Mouse (Mus musculus): Measurements from ENCODE around the gene Corin. TPM values are rescaled to one million over a fixed set of nuclear protein-coding genes. Genes with fewer than 3 reads are reported as not detected.

Gene Corin
- polyA plus RNA-seq (2015; fragmentation: Nextera tagmentation; extraction: Ambion mirVana): 0.06 and 0.09 TPM in 2 replicates

DNA sequence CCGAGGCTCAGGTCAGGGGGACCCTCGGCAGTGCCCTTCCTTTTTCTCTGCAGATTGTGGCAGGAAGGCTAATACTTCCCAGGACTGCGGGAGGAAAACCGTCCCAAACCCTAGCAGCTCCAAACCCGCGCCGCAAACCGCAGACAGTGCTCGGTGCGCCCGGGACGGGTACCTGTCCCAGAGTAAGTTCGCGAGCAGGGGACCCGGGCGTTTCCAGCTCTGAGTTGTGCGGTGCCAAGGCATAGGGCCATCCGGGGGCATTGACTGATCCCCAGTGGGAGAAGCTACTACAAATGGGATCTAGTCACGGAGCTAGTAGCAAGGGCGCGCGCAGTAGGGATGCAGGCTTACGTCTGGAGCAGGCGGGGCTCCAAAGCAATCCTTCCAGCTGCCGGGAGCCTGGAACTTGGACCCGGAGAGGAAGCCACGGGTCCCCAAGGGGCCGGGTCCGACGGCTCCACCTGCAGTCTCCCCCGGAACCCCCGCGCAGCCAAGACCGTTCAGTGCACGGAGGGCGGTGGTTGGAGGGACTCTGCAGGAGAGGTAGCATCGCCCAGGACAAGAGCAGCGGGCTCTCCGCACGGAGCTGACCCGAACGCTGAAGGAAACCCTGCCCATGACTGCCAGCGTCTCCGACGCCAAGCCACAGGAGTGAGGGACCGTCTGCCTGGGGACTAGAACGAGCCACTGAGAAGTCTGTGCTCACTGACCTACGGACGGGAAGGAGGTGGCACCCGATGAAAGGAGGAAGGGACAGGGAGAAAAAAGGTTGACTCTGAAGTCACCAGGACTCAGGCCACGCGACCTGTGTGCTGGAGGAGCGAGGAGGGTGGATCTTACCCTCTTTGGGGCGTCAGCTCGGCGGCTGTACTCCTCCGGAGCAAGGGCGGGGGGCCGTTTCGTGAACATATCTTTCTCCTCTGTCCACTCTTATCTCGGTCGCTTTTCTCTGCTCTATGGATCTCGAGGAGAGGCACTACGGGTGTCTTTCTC lies at the start of gene Corin:
TSS of gene Corin (minus strand) at position 943 of the 993 bp plus-strand sequence.
- Histone ChIP-seq H3K4me3 (peak within 1 kb of the TSS; percentile 36), H3K4me2 (peak within 1 kb of the TSS; percentile 65), H3K27me3 (peaks cover 42% of the 10 kb centered on the region), H3K4me1 (peaks cover 13% of the 10 kb centered on the region), H3K9me3 (replicated peaks) (no peaks in the 10 kb centered on the region), H3K9ac (peak within 1 kb of the TSS; percentile 14; the same call in 1 of the 2 replicates), H3K36me3 (ENCODE audit: poor library complexity, severe bottlenecking) (no peaks in the 10 kb centered on the region), H3K27ac (no peak within 1 kb of the TSS)
- ATAC-seq: peak; percentile 37; the same call in 1 of the 2 replicates
- 2% methylated on average over 64 of the region's 64 CpGs for WGBS

DNA sequence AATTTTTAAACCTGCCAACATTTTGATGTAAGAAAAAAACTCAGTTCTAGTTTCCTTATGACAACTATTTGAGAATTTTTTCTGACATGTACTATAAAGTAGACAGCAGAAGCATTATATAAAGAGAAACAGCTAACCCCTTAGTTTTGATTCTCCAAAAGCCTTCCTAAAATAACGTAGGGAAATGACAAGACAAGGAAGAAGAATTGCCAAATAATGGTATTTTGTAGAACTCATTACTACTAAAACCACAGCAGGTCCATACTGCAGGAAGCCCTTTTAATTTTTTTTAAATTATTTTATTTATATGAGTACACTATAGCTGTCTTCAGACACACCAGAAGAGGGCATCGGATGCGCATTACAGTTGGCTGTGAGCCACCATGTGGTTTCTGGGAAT lies 46.9 kb upstream of the Corin start:
- Histone ChIP-seq H3K4me2 (no peak overlapping the region), H3K36me3 (ENCODE audit: poor library complexity, severe bottlenecking) (peaks cover 27% of the 10 kb centered on the region), H3K9ac (no peak overlapping the region), H3K27me3 (no peaks in the 10 kb centered on the region), H3K27ac (no peak overlapping the region), H3K9me3 (replicated peaks) (no peaks in the 10 kb centered on the region), H3K4me3 (no peak overlapping the region), H3K4me1 (no peaks in the 10 kb centered on the region)
- ATAC-seq: no peak
- 93% methylated on average over 3 of the region's 3 CpGs for WGBS

DNA sequence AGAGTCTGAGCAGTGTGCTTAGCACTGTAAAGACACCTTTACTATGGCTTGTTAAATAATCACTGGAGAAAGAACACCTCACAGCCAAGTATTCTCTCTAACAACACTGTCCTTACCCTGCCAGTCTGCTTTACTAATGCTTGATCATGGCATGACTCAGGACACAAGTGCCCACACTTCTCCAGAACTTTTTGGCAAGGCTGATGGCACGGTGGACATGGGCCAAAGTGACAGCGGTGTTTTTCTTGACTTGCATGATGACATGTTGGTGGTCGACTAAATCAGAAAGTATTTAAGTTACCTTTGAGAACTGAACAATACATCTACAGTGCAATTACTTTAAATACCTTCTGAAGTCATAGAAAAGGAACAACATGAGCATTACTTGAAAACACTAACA lies 24.6 kb upstream of the Corin start:
- Histone ChIP-seq H3K9ac (no peak overlapping the region), H3K36me3 (ENCODE audit: poor library complexity, severe bottlenecking) (peaks cover 37% of the 10 kb centered on the region), H3K9me3 (replicated peaks) (no peaks in the 10 kb centered on the region), H3K4me1 (no peaks in the 10 kb centered on the region), H3K4me2 (no peak overlapping the region), H3K4me3 (no peak overlapping the region), H3K27me3 (no peaks in the 10 kb centered on the region), H3K27ac (no peak overlapping the region)
- WGBS: 93% methylated on average over 3 of the region's 3 CpGs
- no peak for ATAC-seq

DNA sequence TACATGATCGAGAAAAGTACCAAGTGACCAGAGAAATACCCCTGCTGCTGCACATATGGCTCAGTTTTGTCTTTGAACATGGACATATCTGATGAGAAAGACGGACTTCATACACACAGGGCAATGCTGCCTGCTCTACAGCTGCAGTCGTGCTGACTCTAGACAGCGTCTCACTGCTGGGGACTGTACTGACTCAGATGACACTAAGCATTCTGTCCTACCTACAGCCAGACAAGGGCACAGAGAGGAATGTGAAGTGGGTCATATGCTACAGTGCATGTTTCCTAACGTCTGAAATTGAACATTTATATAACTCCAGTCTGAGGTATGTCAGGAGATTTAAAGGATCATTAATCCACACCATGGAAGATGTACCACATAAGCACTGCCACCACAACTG lies 9.5 kb upstream of the Corin start:
- H3K9me3 ChIP-seq (replicated peaks): no peaks in the 10 kb centered on the region
- WGBS: 92% methylated on average over 5 of the region's 5 CpGs
- ATAC-seq: no peak

DNA sequence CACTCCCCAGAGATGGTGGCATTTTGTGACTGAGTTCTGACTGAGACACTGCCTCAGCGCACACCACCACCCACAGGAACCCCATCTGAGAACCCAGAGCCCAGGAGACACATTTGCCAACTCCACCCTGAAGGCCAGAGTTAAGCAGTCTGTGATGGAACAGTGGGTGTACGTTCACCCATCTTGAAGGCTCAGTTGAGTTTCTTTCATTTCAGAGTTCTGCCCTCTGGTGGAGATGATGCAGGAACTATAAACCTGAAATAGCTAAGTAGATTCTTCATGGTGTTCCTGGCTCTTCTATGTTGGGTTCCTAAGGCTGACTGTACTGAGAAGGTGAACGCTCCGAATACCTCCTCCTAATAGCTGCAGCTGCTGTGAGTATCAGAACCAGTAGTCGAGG lies 1.5 kb upstream of the Corin start:
- Histone ChIP-seq H3K36me3 (ENCODE audit: poor library complexity, severe bottlenecking) (no peaks in the 10 kb centered on the region), H3K4me2 (no peak overlapping the region), H3K9ac (no peak overlapping the region), H3K27me3 (peaks cover 42% of the 10 kb centered on the region), H3K4me3 (no peak overlapping the region), H3K27ac (no peak overlapping the region), H3K4me1 (peaks cover 13% of the 10 kb centered on the region), H3K9me3 (replicated peaks) (no peaks in the 10 kb centered on the region)
- 81% methylated on average over 5 of the region's 5 CpGs for WGBS
- ATAC-seq: 0 out of 2 replicates have a peak, but pooled peaks have one; percentile 20

More for the DNA sequence above, 9.5 kb upstream of the Corin start:
- no peaks in the 10 kb centered on the region for H3K4me1 ChIP-seq
- peaks cover 40% of the 10 kb centered on the region for H3K36me3 ChIP-seq (ENCODE audit: poor library complexity, severe bottlenecking)
- no peak overlapping the region for H3K9ac ChIP-seq
- H3K27ac ChIP-seq: no peak overlapping the region
- no peaks in the 10 kb centered on the region for H3K27me3 ChIP-seq
- no peak overlapping the region for H3K4me3 ChIP-seq
- H3K4me2 ChIP-seq: no peak overlapping the region

DNA sequence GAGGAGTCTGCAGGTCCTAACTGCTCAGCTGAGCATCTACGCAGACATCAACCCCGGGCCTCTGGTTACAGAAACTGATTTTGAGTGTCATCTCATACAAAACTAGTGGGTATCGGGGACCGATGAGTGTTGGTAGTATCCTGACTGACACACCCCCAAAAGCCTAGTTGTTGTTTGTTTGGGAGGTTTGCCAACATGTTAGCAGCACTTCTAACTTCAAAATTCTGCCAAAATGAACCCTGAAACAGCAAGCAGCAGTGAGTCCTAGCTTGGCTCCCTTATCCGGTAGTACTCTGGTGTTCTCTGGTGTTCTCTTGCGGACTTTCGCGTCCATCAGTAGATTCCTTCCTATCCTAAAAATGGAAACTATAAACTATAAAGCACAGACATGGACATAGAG lies 1.5 kb downstream of the Corin start:
- Histone ChIP-seq H3K36me3 (ENCODE audit: poor library complexity, severe bottlenecking) (no peaks in the 10 kb centered on the region), H3K4me3 (no peak overlapping the region), H3K9me3 (replicated peaks) (no peaks in the 10 kb centered on the region), H3K9ac (no peak overlapping the region), H3K4me2 (no peak overlapping the region), H3K27me3 (peaks cover 42% of the 10 kb centered on the region), H3K4me1 (peaks cover 13% of the 10 kb centered on the region), H3K27ac (no peak overlapping the region)
- ATAC-seq: no peak
- 73% methylated on average over 8 of the region's 8 CpGs for WGBS

DNA sequence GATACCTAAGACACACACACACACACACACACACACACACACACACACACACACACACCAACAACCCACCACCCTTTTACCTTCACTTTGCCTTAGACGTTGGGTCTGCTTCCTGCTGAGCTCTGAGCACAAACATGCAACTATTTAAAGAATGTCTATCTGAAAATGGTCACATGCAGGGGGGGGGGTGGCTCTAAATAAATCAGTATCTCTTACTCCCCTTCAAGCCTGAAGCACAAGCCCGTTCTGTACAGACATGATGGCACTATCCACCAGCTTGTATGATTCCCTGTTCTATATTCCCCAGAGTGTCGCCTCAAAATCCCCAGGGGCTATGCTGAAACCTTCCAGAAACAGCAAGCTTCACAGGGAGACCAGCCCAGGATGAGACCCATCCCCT lies 2.5 kb downstream of the Corin start:
- H3K4me3 ChIP-seq: no peak overlapping the region
- peaks cover 42% of the 10 kb centered on the region for H3K27me3 ChIP-seq
- H3K4me1 ChIP-seq: peaks cover 13% of the 10 kb centered on the region
- H3K27ac ChIP-seq: no peak overlapping the region
- ATAC-seq: no peak
- no peak overlapping the region for H3K9ac ChIP-seq
- no peak overlapping the region for H3K4me2 ChIP-seq
- no peaks in the 10 kb centered on the region for H3K36me3 ChIP-seq (ENCODE audit: poor library complexity, severe bottlenecking)
- no peaks in the 10 kb centered on the region for H3K9me3 ChIP-seq (replicated peaks)
- WGBS: 66% methylated on average over 3 of the region's 3 CpGs

DNA sequence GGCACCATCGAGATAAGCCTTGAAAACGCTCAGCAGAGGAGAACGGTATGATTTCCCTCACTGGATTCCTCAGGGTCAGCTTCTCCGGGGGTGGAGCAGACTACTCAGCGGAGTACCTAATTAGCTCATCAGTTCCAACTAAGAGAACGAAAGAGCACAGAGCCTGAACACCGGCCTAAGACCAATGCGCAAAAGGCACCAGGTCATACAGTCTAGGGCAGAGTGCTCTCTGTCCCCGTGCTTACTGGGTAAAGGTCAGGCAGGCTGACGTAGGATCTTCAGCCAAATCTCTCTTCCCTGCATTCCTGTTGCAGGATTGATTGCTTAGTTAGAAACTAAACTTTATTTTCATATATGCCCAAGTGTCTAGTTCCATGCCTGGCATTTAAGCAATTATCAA lies 6.0 kb downstream of the Corin start:
- no peak overlapping the region for H3K4me3 ChIP-seq
- H3K4me1 ChIP-seq: no peaks in the 10 kb centered on the region
- H3K4me2 ChIP-seq: no peak overlapping the region
- 80% methylated on average over 10 of the region's 10 CpGs for WGBS
- H3K36me3 ChIP-seq (ENCODE audit: poor library complexity, severe bottlenecking): no peaks in the 10 kb centered on the region
- H3K27ac ChIP-seq: no peak overlapping the region
- no peak for ATAC-seq
- H3K27me3 ChIP-seq: peaks cover 20% of the 10 kb centered on the region
- H3K9me3 ChIP-seq (replicated peaks): no peaks in the 10 kb centered on the region
- H3K9ac ChIP-seq: no peak overlapping the region

DNA sequence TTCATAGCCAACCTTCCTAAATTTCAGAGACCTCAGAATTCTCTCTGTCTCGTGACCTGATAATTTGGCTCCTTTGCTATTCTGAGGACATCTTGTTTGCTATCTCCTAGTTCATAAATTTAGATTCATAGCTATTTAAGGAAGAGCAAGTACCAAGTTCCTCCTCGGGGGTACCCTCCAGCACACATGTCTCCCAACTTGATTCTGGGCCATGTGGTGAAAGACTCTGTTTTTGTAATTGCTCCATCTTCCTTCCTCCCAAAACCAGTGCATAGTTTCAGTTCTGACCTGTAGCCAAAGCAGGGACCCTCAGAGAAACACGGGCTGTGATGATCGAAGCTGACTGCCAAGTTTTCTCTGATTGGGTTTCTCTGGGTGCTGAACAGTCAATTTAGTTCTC lies 7.5 kb downstream of the Corin start:
- no peak for ATAC-seq
- Histone ChIP-seq H3K36me3 (ENCODE audit: poor library complexity, severe bottlenecking) (no peaks in the 10 kb centered on the region), H3K4me3 (no peak overlapping the region), H3K4me1 (no peaks in the 10 kb centered on the region), H3K9me3 (replicated peaks) (no peaks in the 10 kb centered on the region), H3K4me2 (no peak overlapping the region), H3K27ac (no peak overlapping the region), H3K27me3 (peaks cover 5% of the 10 kb centered on the region), H3K9ac (no peak overlapping the region)
- WGBS: 85% methylated on average over 4 of the region's 4 CpGs

DNA sequence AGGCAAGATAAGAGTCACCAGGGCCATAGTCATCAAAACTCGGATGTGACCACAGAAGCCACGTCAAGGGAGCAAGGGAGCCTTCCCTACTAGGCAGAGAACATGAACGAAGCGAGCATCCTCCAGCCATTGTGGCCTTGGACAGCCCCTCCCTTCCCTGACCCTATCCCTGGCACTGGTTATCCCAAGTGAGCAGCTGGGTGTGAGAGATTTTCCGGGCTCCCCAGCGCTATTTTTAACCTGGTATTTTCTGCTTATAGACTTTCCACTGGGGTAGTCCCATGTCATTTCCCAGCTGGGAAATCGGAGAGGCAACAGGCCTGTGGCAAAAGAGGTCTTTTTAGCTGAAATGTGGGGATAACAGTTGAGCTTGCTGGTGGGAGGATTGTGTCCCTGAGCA lies 10.4 kb downstream of the Corin start:
- no peak overlapping the region for H3K27ac ChIP-seq
- no peaks in the 10 kb centered on the region for H3K9me3 ChIP-seq (replicated peaks)
- no peak overlapping the region for H3K9ac ChIP-seq
- H3K27me3 ChIP-seq: no peaks in the 10 kb centered on the region
- H3K36me3 ChIP-seq (ENCODE audit: poor library complexity, severe bottlenecking): no peaks in the 10 kb centered on the region
- WGBS: 80% methylated on average over 7 of the region's 7 CpGs
- no peaks in the 10 kb centered on the region for H3K4me1 ChIP-seq
- ATAC-seq: no peak
- no peak overlapping the region for H3K4me3 ChIP-seq
- no peak overlapping the region for H3K4me2 ChIP-seq

DNA sequence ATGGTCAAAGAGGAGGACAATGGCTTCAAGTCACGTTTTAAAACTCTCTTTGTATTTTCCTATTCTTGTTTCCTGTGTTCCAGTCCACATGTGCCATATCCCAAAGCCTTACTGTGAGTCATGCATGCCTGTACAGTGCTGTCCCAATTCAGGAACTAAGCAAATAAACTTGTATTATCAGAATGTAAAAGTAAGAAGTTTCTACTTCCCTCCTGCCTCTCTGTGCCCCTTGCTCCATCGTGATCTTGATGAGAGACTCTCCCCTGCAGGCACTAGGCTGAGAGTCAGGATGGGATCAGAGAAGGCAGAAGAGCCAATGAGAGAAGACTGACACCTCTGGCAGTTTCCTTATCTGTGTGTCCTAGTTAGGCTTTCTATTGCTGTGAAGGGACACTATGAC lies 13.0 kb downstream of the Corin start:
- Histone ChIP-seq H3K36me3 (ENCODE audit: poor library complexity, severe bottlenecking) (no peaks in the 10 kb centered on the region), H3K4me3 (no peak overlapping the region), H3K4me1 (no peaks in the 10 kb centered on the region), H3K4me2 (no peak overlapping the region), H3K27me3 (no peaks in the 10 kb centered on the region), H3K27ac (no peak overlapping the region), H3K9ac (no peak overlapping the region), H3K9me3 (replicated peaks) (no peaks in the 10 kb centered on the region)
- 68% methylated on average over 2 of the region's 2 CpGs for WGBS
- no peak for ATAC-seq

DNA sequence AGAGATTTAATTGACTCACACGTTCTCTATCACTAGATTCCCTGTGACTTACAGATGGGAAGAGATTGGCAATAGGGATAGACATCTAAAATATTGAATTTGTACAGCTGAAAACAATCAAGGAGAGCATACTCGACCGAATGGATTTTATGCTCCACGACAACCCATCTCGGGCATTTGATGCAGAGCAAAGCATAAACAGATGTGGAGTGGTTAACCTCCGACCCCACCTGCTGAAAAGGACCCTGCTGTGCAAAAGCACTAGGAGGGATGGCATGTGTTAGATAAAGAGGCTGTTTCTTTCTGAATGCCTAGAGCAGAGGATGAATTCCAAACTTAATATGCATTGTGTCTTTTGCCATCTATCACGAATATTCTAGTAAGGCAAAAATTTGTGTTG lies 23.8 kb downstream of the Corin start:
- no peak overlapping the region for H3K4me3 ChIP-seq
- H3K9ac ChIP-seq: no peak overlapping the region
- H3K27me3 ChIP-seq: no peaks in the 10 kb centered on the region
- no peaks in the 10 kb centered on the region for H3K4me1 ChIP-seq
- no peak overlapping the region for H3K27ac ChIP-seq
- WGBS: 40% methylated on average over 7 of the region's 7 CpGs
- H3K36me3 ChIP-seq (ENCODE audit: poor library complexity, severe bottlenecking): no peaks in the 10 kb centered on the region
- no peaks in the 10 kb centered on the region for H3K9me3 ChIP-seq (replicated peaks)
- H3K4me2 ChIP-seq: no peak overlapping the region
- ATAC-seq: no peak

Measured in forebrain, embryonic 13.5 days (tissue).